Mouse (Mus musculus) stomach, embryonic 14.5 days (tissue): ENCODE measurements around the gene Tmie. TPM values are rescaled to one million over a fixed set of nuclear protein-coding genes. Genes with fewer than 3 reads are reported as not detected.

ENCODE experiments used
- ATAC-seq: fragments of 200-750 bp; cut with Nextera tagmentation; 2 replicates; pipeline ENCODE4 v1.8.0; 2017; ENCODE audit warnings: low read depth, moderate TSS enrichment; ENCODE audit not compliant: insufficient number of reproducible peaks, insufficient read depth, low FRiP score
- H3K27ac ChIP-seq: fragments of 300-500 bp; sonication (generic); 2 replicates; pipeline ENCODE4 v1.5.1; 2014; ENCODE audit warnings: mild to moderate bottlenecking, low read length, moderate library complexity, mixed read lengths
- H3K27me3 ChIP-seq: fragments of 300-500 bp; sonication (generic); 2 replicates; pipeline ENCODE4 v1.6.1; 2014; ENCODE audit warnings: low read length, control low read depth, mixed read lengths; ENCODE audit not compliant: control insufficient read depth, insufficient read depth
- H3K36me3 ChIP-seq: fragments of 300-500 bp; sonication (generic); 2 replicates; pipeline ENCODE4 v1.6.1; 2014; ENCODE audit warnings: mild to moderate bottlenecking, control low read depth, low read length, moderate library complexity, mixed read lengths; ENCODE audit not compliant: control insufficient read depth, insufficient read depth
- H3K4me1 ChIP-seq: fragments of 300-500 bp; sonication (generic); 2 replicates; pipeline ENCODE4 v1.6.1; 2014; ENCODE audit warnings: low read length, control low read depth, mixed read lengths; ENCODE audit not compliant: control insufficient read depth, insufficient read depth
- H3K4me2 ChIP-seq: fragments of 300-500 bp; sonication (generic); replicated peaks from 2 replicates; pipeline ENCODE4 v1.6.1; 2014; ENCODE audit warnings: low read depth, low read length, control low read depth
- H3K4me3 ChIP-seq: fragments of 300-500 bp; sonication (generic); 2 replicates; pipeline ENCODE4 v1.5.1; 2014; ENCODE audit warnings: low read depth, low read length, control low read depth
- H3K9ac ChIP-seq: fragments of 300-500 bp; sonication (generic); replicated peaks from 2 replicates; pipeline ENCODE4 v1.6.1; 2014; ENCODE audit warnings: low read depth, mild to moderate bottlenecking, control low read depth, low read length, moderate library complexity, mixed read lengths
- H3K9me3 ChIP-seq: fragments of 300-500 bp; sonication (generic); 2 replicates; pipeline ENCODE4 v1.6.1; 2016; ENCODE audit warnings: low read depth, low read length, control low read depth; ENCODE audit not compliant: control insufficient read depth
- WGBS: fragments of 180-500 bp; shearing (Covaris S2); extraction: QIAGEN DNeasy Blood & Tissue Kit; methylation state at CpG from one replicate; pipeline ENCODE4 v1.1.7; 2014; 5-methylcytosine and 5-hydroxymethylcytosine counted together
- polyA plus RNA-seq: library from polyadenylated mRNA; unstranded; fragments of >200 nt; fragmentation: Nextera tagmentation; extraction: Ambion mirVana; gene quantifications from 2 replicates; pipeline ENCODE4 v1.2.1, GENCODE M21; 2014

Tmie gene
- polyA plus RNA-seq, 1 experiment from 2014 or later: 0.67 TPM

GRCm38 (mm10) chr9:110907838-110908630 lies 28.1 kb upstream of the Tmie start:
- WGBS: 85% methylated on average over 4 of the region's 4 CpGs
- no peak for ATAC-seq
- H3K9ac ChIP-seq: no peak overlapping the region
- no peak overlapping the region for H3K4me3 ChIP-seq
- no peak overlapping the region for H3K27ac ChIP-seq
- no peaks in the 10 kb centered on the region for H3K27me3 ChIP-seq
- no peaks in the 10 kb centered on the region for H3K4me1 ChIP-seq
- H3K4me2 ChIP-seq: no peak overlapping the region
- H3K9me3 ChIP-seq: no peaks in the 10 kb centered on the region
- H3K36me3 ChIP-seq: no peaks in the 10 kb centered on the region

GRCm38 (mm10) chr9:110907201-110907837 lies 27.4 kb upstream of the Tmie start:
- Histone ChIP-seq H3K36me3 (no peaks in the 10 kb centered on the region), H3K9me3 (no peaks in the 10 kb centered on the region), H3K4me1 (no peaks in the 10 kb centered on the region), H3K9ac (no peak overlapping the region), H3K27me3 (no peaks in the 10 kb centered on the region), H3K27ac (no peak overlapping the region), H3K4me2 (no peak overlapping the region), H3K4me3 (no peak overlapping the region)
- no peak for ATAC-seq
- WGBS: 90% methylated on average over 11 of the region's 11 CpGs

- Histone ChIP-seq H3K27me3 (no peaks in the 10 kb centered on the region), H3K27ac (no peak overlapping the region), H3K4me1 (no peaks in the 10 kb centered on the region), H3K4me2 (no peak overlapping the region), H3K4me3 (no peak overlapping the region), H3K36me3 (no peaks in the 10 kb centered on the region), H3K9me3 (no peaks in the 10 kb centered on the region), H3K9ac (no peak overlapping the region)
- 81% methylated on average over 4 of the region's 4 CpGs for WGBS
- no peak for ATAC-seq
These were observed 22.4 kb upstream of the Tmie start for GRCm38 (mm10) chr9:110902271-110902670.

- ATAC-seq: no peak
- H3K4me3 ChIP-seq: no peak overlapping the region
- no peaks in the 10 kb centered on the region for H3K4me1 ChIP-seq
- H3K9ac ChIP-seq: no peak overlapping the region
- no peaks in the 10 kb centered on the region for H3K9me3 ChIP-seq
- H3K36me3 ChIP-seq: no peaks in the 10 kb centered on the region
- WGBS: 90% methylated on average over 6 of the region's 6 CpGs
- no peak overlapping the region for H3K4me2 ChIP-seq
- H3K27ac ChIP-seq: no peak overlapping the region
- H3K27me3 ChIP-seq: no peaks in the 10 kb centered on the region
These were observed 21.3 kb upstream of the Tmie start for GRCm38 (mm10) chr9:110901204-110901603.

- Histone ChIP-seq H3K4me2 (no peak overlapping the region), H3K4me3 (no peak overlapping the region), H3K36me3 (no peaks in the 10 kb centered on the region), H3K27ac (no peak overlapping the region), H3K9me3 (no peaks in the 10 kb centered on the region), H3K27me3 (no peaks in the 10 kb centered on the region), H3K4me1 (no peaks in the 10 kb centered on the region), H3K9ac (no peak overlapping the region)
- 42% methylated on average over 10 of the region's 10 CpGs for WGBS
- ATAC-seq: no peak
These were observed 19.6 kb upstream of the Tmie start for GRCm38 (mm10) chr9:110899451-110900008.

- Histone ChIP-seq H3K27ac (no peak overlapping the region), H3K9me3 (no peaks in the 10 kb centered on the region), H3K36me3 (no peaks in the 10 kb centered on the region), H3K9ac (no peak overlapping the region), H3K4me1 (no peaks in the 10 kb centered on the region), H3K4me3 (no peak overlapping the region), H3K27me3 (no peaks in the 10 kb centered on the region), H3K4me2 (no peak overlapping the region)
- WGBS: 6% methylated on average over 6 of the region's 6 CpGs
- ATAC-seq: peak; percentile 18; the same call in 1 of the 2 replicates
These were observed 16.7 kb upstream of the Tmie start for GRCm38 (mm10) chr9:110896595-110896994.

- WGBS: 17% methylated on average over 7 of the region's 7 CpGs
- Histone ChIP-seq H3K4me3 (no peak overlapping the region), H3K4me2 (no peak overlapping the region), H3K36me3 (no peaks in the 10 kb centered on the region), H3K9ac (no peak overlapping the region), H3K27me3 (no peaks in the 10 kb centered on the region), H3K4me1 (no peaks in the 10 kb centered on the region), H3K9me3 (no peaks in the 10 kb centered on the region), H3K27ac (no peak overlapping the region)
- no peak for ATAC-seq
These were observed 16.1 kb upstream of the Tmie start for GRCm38 (mm10) chr9:110895994-110896393.

GRCm38 (mm10) chr9:110895507-110895906 lies 15.6 kb upstream of the Tmie start:
- WGBS: 48% methylated on average over 5 of the region's 5 CpGs
- Histone ChIP-seq H3K36me3 (no peaks in the 10 kb centered on the region), H3K4me2 (no peak overlapping the region), H3K27ac (no peak overlapping the region), H3K4me1 (no peaks in the 10 kb centered on the region), H3K27me3 (no peaks in the 10 kb centered on the region), H3K4me3 (no peak overlapping the region), H3K9me3 (no peaks in the 10 kb centered on the region), H3K9ac (no peak overlapping the region)
- ATAC-seq: no peak
